Mouse (Mus musculus) lung, postnatal 0 days (tissue): Measurements from ENCODE around the gene Ercc8.

ENCODE experiments used
- CTCF ChIP-seq: IDR thresholded peaks from 2 replicates; pipeline ENCODE4 v1.5.1; 2016; ENCODE audit warnings: antibody characterized with exemption, mild to moderate bottlenecking
- EP300 ChIP-seq: IDR thresholded peaks from 2 replicates; pipeline ENCODE4 v1.6.1; 2016; ENCODE audit warnings: antibody characterized with exemption, mild to moderate bottlenecking, control low read depth

GRCm38 (mm10) chr13:108118188-108118587 is 40.3 kb upstream of the Ercc8 start:
- no peak for TF ChIP-seq CTCF
- no peak for TF ChIP-seq EP300
